Mouse (Mus musculus): ENCODE data around the gene Dazl. TPM values are rescaled to one million over a fixed set of nuclear protein-coding genes. Genes with fewer than 3 reads are reported as not detected.

Gene Dazl
- polyA plus RNA-seq, 1 experiment from 2014 or later: 0.58 TPM

DNA sequence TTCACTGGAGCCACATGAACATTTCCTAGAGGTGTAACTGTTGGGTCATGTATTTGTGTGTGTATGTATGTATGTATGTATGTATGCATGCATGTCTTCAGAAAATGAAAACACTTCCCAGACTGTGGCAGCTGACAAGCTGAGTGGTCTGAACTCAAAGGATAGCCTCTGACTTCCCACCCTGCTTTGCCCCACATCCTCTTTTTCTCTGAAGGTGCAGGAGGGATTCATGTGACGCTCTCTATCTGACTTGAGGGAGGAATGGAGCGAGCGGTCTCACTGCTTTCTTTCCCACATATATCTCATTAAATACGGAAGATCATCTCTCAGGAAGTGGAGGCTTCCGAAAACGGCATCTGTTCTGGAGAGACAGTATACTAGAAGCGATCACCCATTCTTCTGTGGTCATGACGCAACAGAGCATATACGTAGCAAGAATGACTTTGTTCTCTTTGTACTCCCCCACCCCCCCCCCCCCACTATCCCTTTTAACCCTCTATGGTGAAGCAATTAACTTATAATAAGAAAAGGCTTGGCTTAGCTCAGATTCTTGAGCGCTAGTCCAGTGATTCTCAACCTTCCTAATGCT, 14.7 kb upstream of the Dazl start:
- H3K9me3 ChIP-seq (ENCODE audit: control insufficient read depth, low read length): no peaks in the 10 kb centered on the region
- no peak overlapping the region for H3K27ac ChIP-seq (replicated peaks in 1 of 2; ENCODE audit: control insufficient read depth in 1 of 2, insufficient read depth in 1 of 2, low read depth in 2 of 2, low read length in 2 of 2)
- H3K36me3 ChIP-seq (ENCODE audit: control insufficient read depth, insufficient read depth, low read length): no peaks in the 10 kb centered on the region
- no peak overlapping the region for H3K9ac ChIP-seq (ENCODE audit: low read length)
- no peak for ATAC-seq (ENCODE audit: insufficient number of reproducible peaks, insufficient read depth, low FRiP score, low read depth)
- H3K27me3 ChIP-seq (ENCODE audit: control insufficient read depth, insufficient read depth, low read length): no peaks in the 10 kb centered on the region
- H3K4me1 ChIP-seq (ENCODE audit: control insufficient read depth in 2 of 2, insufficient read depth in 2 of 2, low read length in 2 of 2): no peaks in the 10 kb centered on the region
- H3K4me3 ChIP-seq (ENCODE audit: control insufficient read depth in 1 of 2, insufficient read depth in 1 of 2, low read depth in 1 of 2, low read length in 2 of 2): no peak overlapping the region
- WGBS: 91% methylated on average over 10 of the region's 10 CpGs
- no peak overlapping the region for H3K4me2 ChIP-seq (ENCODE audit: low read length)

DNA sequence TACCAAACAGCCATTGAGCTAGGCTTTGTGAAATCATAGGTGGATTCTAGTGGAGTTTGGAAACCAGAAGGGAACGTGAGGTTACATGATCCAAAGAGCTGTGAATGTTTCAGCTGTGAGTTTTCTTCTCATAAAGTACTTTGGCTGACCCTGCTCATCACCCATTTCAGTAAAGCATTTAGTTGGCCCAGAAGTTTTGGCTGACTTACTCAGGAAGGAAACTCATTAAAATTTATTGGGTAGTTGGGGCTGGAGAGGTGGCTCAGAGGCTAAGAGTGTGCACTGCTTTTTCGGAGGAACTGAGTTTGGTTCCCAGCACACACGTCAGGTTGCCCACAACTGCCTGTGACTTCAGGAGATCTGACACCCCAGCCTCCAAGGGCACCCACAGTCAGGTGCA, 9.4 kb upstream of the Dazl start:
- Histone ChIP-seq H3K9ac (ENCODE audit: low read length) (no peak overlapping the region), H3K27me3 (ENCODE audit: control insufficient read depth, insufficient read depth, low read length) (no peaks in the 10 kb centered on the region), H3K4me2 (ENCODE audit: low read length) (no peak overlapping the region), H3K4me1 (ENCODE audit: control insufficient read depth in 2 of 2, insufficient read depth in 2 of 2, low read length in 2 of 2) (no peaks in the 10 kb centered on the region), H3K9me3 (ENCODE audit: control insufficient read depth, low read length) (no peaks in the 10 kb centered on the region), H3K27ac (replicated peaks in 1 of 2; ENCODE audit: control insufficient read depth in 1 of 2, insufficient read depth in 1 of 2, low read depth in 2 of 2, low read length in 2 of 2) (no peak overlapping the region), H3K4me3 (ENCODE audit: control insufficient read depth in 1 of 2, insufficient read depth in 1 of 2, low read depth in 1 of 2, low read length in 2 of 2) (no peak overlapping the region), H3K36me3 (ENCODE audit: control insufficient read depth, insufficient read depth, low read length) (no peaks in the 10 kb centered on the region)
- WGBS: 78% methylated on average over 3 of the region's 3 CpGs
- ATAC-seq (ENCODE audit: insufficient number of reproducible peaks, insufficient read depth, low FRiP score, low read depth): no peak

DNA sequence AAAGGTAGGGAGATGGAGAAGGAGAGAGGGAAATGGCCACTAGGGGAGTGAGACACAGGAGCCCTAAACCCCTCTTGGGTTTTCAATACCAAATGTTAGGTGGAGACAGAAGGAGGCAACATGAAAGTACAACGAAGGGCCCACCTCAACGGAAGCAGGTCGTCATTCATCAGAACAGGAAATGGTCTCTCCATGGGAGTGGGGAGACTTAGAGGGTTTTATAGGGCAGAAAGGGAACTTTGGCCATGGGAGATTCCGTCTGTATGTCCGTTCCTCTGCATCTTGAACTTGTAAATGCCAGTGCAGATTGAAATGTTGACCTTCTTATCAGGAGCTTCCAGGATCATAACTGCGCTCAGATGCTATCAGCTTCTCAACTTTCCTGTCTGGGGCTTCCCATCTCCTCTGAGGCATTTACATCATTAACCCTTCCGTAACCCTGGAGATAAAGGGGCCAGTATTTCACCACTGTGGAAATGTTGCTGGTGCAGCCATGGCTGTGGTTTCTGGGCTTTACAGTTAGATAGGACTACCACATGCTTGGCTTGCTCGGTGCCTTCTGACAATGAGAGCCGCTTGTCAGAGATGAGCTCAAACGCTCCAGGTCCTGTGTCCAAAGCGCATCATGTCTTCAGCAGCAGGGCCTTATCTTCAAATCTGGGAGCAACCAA, 6.9 kb upstream of the Dazl start:
- Histone ChIP-seq H3K9ac (ENCODE audit: low read length) (no peak overlapping the region), H3K4me3 (ENCODE audit: control insufficient read depth in 1 of 2, insufficient read depth in 1 of 2, low read depth in 1 of 2, low read length in 2 of 2) (no peak overlapping the region), H3K27ac (replicated peaks in 1 of 2; ENCODE audit: control insufficient read depth in 1 of 2, insufficient read depth in 1 of 2, low read depth in 2 of 2, low read length in 2 of 2) (no peak overlapping the region), H3K36me3 (ENCODE audit: control insufficient read depth, insufficient read depth, low read length) (no peaks in the 10 kb centered on the region), H3K9me3 (ENCODE audit: control insufficient read depth, low read length) (no peaks in the 10 kb centered on the region), H3K4me2 (ENCODE audit: low read length) (no peak overlapping the region), H3K4me1 (ENCODE audit: control insufficient read depth in 2 of 2, insufficient read depth in 2 of 2, low read length in 2 of 2) (no peaks in the 10 kb centered on the region), H3K27me3 (ENCODE audit: control insufficient read depth, insufficient read depth, low read length) (no peaks in the 10 kb centered on the region)
- WGBS: 70% methylated on average over 11 of the region's 11 CpGs
- no peak for ATAC-seq (ENCODE audit: insufficient number of reproducible peaks, insufficient read depth, low FRiP score, low read depth)

DNA sequence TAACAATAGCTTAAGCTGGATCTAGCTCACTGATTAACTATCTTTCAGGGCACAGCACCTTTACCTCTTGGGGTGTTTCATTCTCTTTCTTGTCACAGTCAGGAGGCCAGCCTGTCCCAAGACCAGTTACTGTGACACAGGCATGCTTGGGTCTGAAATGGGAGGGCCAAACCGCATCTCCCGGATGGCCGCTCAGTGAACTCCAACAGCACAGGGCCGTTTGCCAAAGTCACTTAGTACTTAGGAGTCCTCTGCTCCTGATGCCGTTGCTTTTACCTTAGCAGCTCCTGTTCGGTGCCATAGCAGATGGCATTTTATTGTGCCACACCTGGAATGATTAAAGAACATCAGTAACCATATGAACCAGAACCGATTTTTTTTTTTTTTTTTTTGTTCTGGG, 5.4 kb upstream of the Dazl start:
- Histone ChIP-seq H3K9me3 (ENCODE audit: control insufficient read depth, low read length) (peaks cover 5% of the 10 kb centered on the region), H3K4me2 (ENCODE audit: low read length) (no peak overlapping the region), H3K4me3 (ENCODE audit: control insufficient read depth in 1 of 2, insufficient read depth in 1 of 2, low read depth in 1 of 2, low read length in 2 of 2) (no peak overlapping the region), H3K9ac (ENCODE audit: low read length) (no peak overlapping the region), H3K36me3 (ENCODE audit: control insufficient read depth, insufficient read depth, low read length) (no peaks in the 10 kb centered on the region), H3K4me1 (ENCODE audit: control insufficient read depth in 2 of 2, insufficient read depth in 2 of 2, low read length in 2 of 2) (no peaks in the 10 kb centered on the region), H3K27me3 (ENCODE audit: control insufficient read depth, insufficient read depth, low read length) (no peaks in the 10 kb centered on the region), H3K27ac (replicated peaks in 1 of 2; ENCODE audit: control insufficient read depth in 1 of 2, insufficient read depth in 1 of 2, low read depth in 2 of 2, low read length in 2 of 2) (no peak overlapping the region)
- no peak for ATAC-seq (ENCODE audit: insufficient number of reproducible peaks, insufficient read depth, low FRiP score, low read depth)
- 74% methylated on average over 7 of the region's 7 CpGs for WGBS

DNA sequence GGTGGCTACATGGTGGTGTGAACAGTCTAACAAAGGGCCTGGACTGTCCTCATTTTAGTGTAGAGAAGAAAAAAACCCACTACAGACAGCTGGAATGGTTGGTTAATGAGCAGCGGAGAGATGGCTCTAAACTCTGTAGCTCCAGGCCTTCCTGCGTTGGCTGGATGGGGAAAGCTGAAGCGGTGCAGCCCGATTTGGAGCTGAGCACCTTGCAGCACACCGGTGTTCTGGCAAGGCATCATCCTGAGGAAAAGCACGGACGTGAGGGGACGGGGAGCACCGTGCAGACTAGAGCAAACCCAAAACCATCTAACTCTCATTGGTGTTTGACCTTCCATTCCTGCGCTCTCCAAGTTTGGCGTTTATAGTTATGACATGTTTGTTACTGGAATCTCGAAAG, 1.3 kb upstream of the Dazl start:
- no peak overlapping the region for H3K27ac ChIP-seq (replicated peaks in 1 of 2; ENCODE audit: control insufficient read depth in 1 of 2, insufficient read depth in 1 of 2, low read depth in 2 of 2, low read length in 2 of 2)
- no peaks in the 10 kb centered on the region for H3K36me3 ChIP-seq (ENCODE audit: control insufficient read depth, insufficient read depth, low read length)
- H3K4me2 ChIP-seq (ENCODE audit: low read length): no peak overlapping the region
- H3K9me3 ChIP-seq (ENCODE audit: control insufficient read depth, low read length): peaks cover 14% of the 10 kb centered on the region
- no peaks in the 10 kb centered on the region for H3K27me3 ChIP-seq (ENCODE audit: control insufficient read depth, insufficient read depth, low read length)
- H3K4me1 ChIP-seq (ENCODE audit: control insufficient read depth in 2 of 2, insufficient read depth in 2 of 2, low read length in 2 of 2): no peaks in the 10 kb centered on the region
- no peak for ATAC-seq (ENCODE audit: insufficient number of reproducible peaks, insufficient read depth, low FRiP score, low read depth)
- 82% methylated on average over 12 of the region's 12 CpGs for WGBS
- no peak overlapping the region for H3K4me3 ChIP-seq (ENCODE audit: control insufficient read depth in 1 of 2, insufficient read depth in 1 of 2, low read depth in 1 of 2, low read length in 2 of 2)
- H3K9ac ChIP-seq (ENCODE audit: low read length): no peak overlapping the region

DNA sequence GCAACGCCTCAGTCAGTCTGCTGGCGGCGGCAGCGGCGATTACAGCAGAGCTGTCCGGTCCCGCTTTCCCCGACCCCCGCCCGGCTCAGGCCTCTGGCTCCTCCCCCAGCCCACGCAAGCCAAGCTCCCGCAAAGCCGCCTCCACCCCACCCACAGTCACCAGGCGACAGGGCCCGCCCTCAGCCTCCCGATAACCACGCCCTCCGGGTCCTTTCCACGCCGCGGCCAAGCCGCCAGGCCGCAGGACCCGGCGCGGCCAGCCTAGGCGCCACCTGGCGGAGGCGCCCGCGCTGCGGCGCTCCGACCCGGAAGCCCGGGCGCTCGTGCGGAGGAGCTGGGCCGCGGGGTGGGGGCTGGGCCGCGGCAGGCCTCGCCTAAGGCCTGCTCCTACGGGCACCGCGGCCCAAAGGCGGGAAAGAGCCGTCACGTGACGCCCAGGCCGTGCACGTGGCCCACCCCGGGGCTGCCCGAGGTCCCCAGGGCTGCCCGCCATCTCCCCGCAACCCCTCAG, 720 bp downstream of the Dazl start:
- Histone ChIP-seq H3K4me2 (ENCODE audit: low read length) (peak overlapping the region; percentile 69), H3K4me1 (ENCODE audit: control insufficient read depth in 2 of 2, insufficient read depth in 2 of 2, low read length in 2 of 2) (no peaks in the 10 kb centered on the region), H3K27me3 (ENCODE audit: control insufficient read depth, insufficient read depth, low read length) (no peaks in the 10 kb centered on the region), H3K27ac (replicated peaks in 1 of 2; ENCODE audit: control insufficient read depth in 1 of 2, insufficient read depth in 1 of 2, low read depth in 2 of 2, low read length in 2 of 2) (peak overlapping the region in 1 of 2 experiments; percentile 62; a peak in 2 of 4 replicates), H3K9me3 (ENCODE audit: control insufficient read depth, low read length) (peaks cover 14% of the 10 kb centered on the region), H3K36me3 (ENCODE audit: control insufficient read depth, insufficient read depth, low read length) (no peaks in the 10 kb centered on the region), H3K9ac (ENCODE audit: low read length) (peak overlapping the region; percentile 73), H3K4me3 (ENCODE audit: control insufficient read depth in 1 of 2, insufficient read depth in 1 of 2, low read depth in 1 of 2, low read length in 2 of 2) (peak overlapping the region; percentile 40 to 44)
- ATAC-seq (ENCODE audit: insufficient number of reproducible peaks, insufficient read depth, low FRiP score, low read depth): peak; percentile 96
- 5% methylated on average over 57 of the region's 57 CpGs for WGBS

DNA sequence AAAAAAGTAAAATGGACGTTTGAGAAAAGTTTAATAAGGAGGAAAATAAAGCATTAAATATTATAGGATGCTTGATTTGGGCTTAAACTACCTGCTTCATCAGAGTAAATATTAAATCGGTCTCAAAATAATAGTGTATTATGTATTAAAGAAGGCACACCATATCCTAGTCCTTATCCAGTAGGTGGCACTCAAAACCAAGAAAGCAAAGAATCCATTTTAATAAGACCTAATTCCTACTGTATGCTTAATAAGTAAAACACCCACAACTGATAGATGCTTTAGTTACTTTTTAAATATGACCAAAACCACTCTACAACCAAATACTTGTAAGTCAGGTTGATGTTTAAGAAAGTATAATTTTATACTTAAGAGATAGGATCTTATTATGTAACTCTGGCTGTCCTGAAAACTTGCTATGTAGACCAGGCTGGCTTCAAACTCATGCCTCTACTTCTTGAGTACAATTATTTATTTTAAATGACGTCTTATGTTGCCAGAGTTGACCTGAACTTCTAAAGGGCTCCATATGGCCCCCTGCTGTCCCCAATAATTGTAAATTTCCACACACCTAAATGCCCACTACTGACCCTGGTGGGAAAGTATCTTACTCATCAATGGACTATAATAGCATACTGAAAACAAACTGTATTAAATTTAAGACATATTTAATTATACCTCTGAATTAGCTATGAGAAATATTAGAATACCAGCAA, 1.8 kb downstream of the Dazl start:
- H3K4me3 ChIP-seq (ENCODE audit: control insufficient read depth in 1 of 2, insufficient read depth in 1 of 2, low read depth in 1 of 2, low read length in 2 of 2): no peak overlapping the region
- H3K9ac ChIP-seq (ENCODE audit: low read length): no peak overlapping the region
- H3K27ac ChIP-seq (replicated peaks in 1 of 2; ENCODE audit: control insufficient read depth in 1 of 2, insufficient read depth in 1 of 2, low read depth in 2 of 2, low read length in 2 of 2): no peak overlapping the region
- H3K4me1 ChIP-seq (ENCODE audit: control insufficient read depth in 2 of 2, insufficient read depth in 2 of 2, low read length in 2 of 2): no peaks in the 10 kb centered on the region
- peaks cover 14% of the 10 kb centered on the region for H3K9me3 ChIP-seq (ENCODE audit: control insufficient read depth, low read length)
- H3K4me2 ChIP-seq (ENCODE audit: low read length): no peak overlapping the region
- no peaks in the 10 kb centered on the region for H3K36me3 ChIP-seq (ENCODE audit: control insufficient read depth, insufficient read depth, low read length)
- no peaks in the 10 kb centered on the region for H3K27me3 ChIP-seq (ENCODE audit: control insufficient read depth, insufficient read depth, low read length)
- 15% methylated on average over 3 of the region's 3 CpGs for WGBS
- no peak for ATAC-seq (ENCODE audit: insufficient number of reproducible peaks, insufficient read depth, low FRiP score, low read depth)

Data from heart, embryonic 14.5 days (tissue).